Mouse (Mus musculus) hindbrain, embryonic 14.5 days (tissue): ENCODE results near the gene Magi2. TPM values are rescaled to one million over a fixed set of nuclear protein-coding genes. Genes with fewer than 3 reads are reported as not detected.
A peak's percentile ranks its signal among the peaks of the same experiment; 100 is the strongest.
"Not testable (repeated sequence)": the region's sequence is repeated elsewhere in the genome, so short reads cannot be mapped to it uniquely, and the experiment has no call there.

Experiments
- ATAC-seq: fragments of 200-750 bp; cut with Nextera tagmentation; 2 replicates; pipeline ENCODE4 v1.8.0; 2017; ENCODE audit warnings: moderate number of reproducible peaks, mild to moderate bottlenecking, moderate TSS enrichment, moderate library complexity; ENCODE audit not compliant: low FRiP score
- DNase-seq: peaks from one replicate; pipeline ENCODE4 v3.0.0-alpha.2; 2015; ENCODE audit warnings: low spot score
- H3K27ac ChIP-seq: fragments of 300-500 bp; sonication (generic); 2 replicates; pipeline ENCODE4 v1.5.1; 2014; ENCODE audit warnings: mild to moderate bottlenecking, moderate library complexity
- H3K27me3 ChIP-seq: fragments of 300-500 bp; sonication (generic); 2 replicates; pipeline ENCODE4 v1.6.1; 2014; ENCODE audit warnings: mild to moderate bottlenecking, low read length, mixed read lengths; ENCODE audit not compliant: control insufficient read depth, insufficient read depth
- H3K36me3 ChIP-seq: fragments of 300-500 bp; sonication (generic); replicated peaks from 2 replicates; pipeline ENCODE4 v1.6.1; 2014; ENCODE audit not compliant: control insufficient read depth, insufficient read depth
- H3K4me1 ChIP-seq: fragments of 300-500 bp; sonication (generic); replicated peaks from 2 replicates; pipeline ENCODE4 v1.6.1; 2014; ENCODE audit warnings: antibody characterized with exemption, low read length, mixed read lengths; ENCODE audit not compliant: control insufficient read depth, insufficient read depth
- H3K4me2 ChIP-seq: fragments of 300-500 bp; sonication (generic); replicated peaks from 2 replicates; pipeline ENCODE4 v1.6.1; 2014; ENCODE audit warnings: mild to moderate bottlenecking, moderate library complexity
- H3K4me3 ChIP-seq: fragments of 300-500 bp; sonication (generic); replicated peaks from 2 replicates; pipeline ENCODE4 v1.5.1; 2014; ENCODE audit warnings: mild to moderate bottlenecking, low read length
- H3K9ac ChIP-seq: fragments of 300-500 bp; sonication (generic); 2 replicates; pipeline ENCODE4 v1.6.1; 2014
- H3K9me3 ChIP-seq: fragments of 300-500 bp; sonication (generic); 2 replicates; pipeline ENCODE4 v1.6.1; 2016; ENCODE audit warnings: low read length; ENCODE audit not compliant: control insufficient read depth
- WGBS: fragments of 180-500 bp; shearing (Covaris S2); extraction: QIAGEN DNeasy Blood & Tissue Kit; methylation state at CpG from one replicate; pipeline ENCODE4 v1.1.7; 2014; 5-methylcytosine and 5-hydroxymethylcytosine counted together
- polyA plus RNA-seq: library from polyadenylated mRNA; unstranded; fragments of >200 nt; fragmentation: Nextera tagmentation; extraction: Ambion mirVana; gene quantifications from 2 replicates; pipeline ENCODE4 v1.2.1, GENCODE M21; 2014

Magi2 gene
- polyA plus RNA-seq, 1 experiment from 2014 or later, result 25.6 TPM

- Histone ChIP-seq H3K4me2 (no peak overlapping the region), H3K4me1 (no peaks in the 10 kb centered on the region), H3K9ac (no peak overlapping the region), H3K4me3 (no peak overlapping the region), H3K36me3 (no peaks in the 10 kb centered on the region), H3K27ac (no peak overlapping the region), H3K27me3 (no peaks in the 10 kb centered on the region), H3K9me3 (no peaks in the 10 kb centered on the region)
- DNase-seq (no peak), ATAC-seq (no peak)
- 86% methylated on average over 4 of the region's 4 CpGs for WGBS
Measured at GRCm38 (mm10) chr5:19400299-19400698, 173.5 kb downstream of the Magi2 start.

DNA sequence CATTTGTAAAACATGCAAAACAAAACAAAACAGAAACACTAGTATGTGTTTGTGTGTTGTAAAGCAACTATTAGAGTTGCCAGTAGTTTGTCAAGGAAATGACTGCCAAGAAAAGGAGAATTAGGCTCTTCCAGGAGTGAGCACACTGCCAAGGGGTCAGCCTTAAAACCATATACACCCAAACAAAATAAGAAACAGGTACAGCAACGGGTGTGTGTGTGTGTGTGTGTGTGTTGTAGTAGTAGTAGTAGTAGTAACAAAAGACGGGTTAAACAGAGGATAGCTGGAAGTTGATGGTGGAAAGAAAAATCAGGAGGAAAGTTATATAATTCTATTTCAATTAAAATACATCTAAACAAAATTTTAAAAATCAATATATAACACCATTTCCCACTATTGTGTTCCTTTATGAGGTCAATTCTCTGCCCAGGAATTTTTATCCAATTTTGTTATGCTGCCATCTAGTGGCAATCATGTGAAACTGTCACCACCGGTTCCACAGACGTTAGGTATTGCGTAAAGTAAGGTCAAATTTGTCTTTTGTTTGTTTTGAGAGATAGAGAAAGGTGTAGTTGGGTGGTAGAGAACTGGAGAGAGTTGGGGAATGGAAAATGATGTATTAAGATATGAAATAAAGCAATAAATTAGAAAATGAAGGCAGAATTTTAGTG lies 174.0 kb downstream of the Magi2 start:
- WGBS, result 44% methylated on average over 5 of the region's 5 CpGs
- no peak overlapping the region for H3K9ac ChIP-seq

DNA sequence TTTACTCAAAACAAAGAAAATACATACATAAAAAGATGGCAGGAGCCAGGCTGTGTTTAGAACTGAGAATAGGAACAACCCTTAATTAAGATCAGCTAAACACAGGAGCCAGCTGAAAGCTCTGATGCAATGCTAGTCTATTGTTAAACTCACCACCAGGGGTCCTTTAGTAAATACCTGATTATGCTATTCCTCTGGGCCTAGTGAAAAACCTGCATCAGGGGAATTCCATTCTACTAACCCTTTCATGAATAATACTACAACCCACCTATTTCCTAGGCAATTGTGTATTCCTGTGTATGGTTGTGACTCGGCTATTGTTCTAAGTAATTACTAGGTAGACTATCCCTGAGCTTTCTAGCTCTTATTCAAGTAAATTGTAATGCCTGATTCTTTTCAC lies 177.4 kb downstream of the Magi2 start:
- not testable (repeated sequence) for H3K4me1 ChIP-seq, H3K27ac ChIP-seq, H3K4me3 ChIP-seq, H3K4me2 ChIP-seq, DNase-seq, H3K36me3 ChIP-seq, ATAC-seq, H3K9me3 ChIP-seq, H3K27me3 ChIP-seq, H3K9ac ChIP-seq
- 83% methylated on average over 1 of the region's 1 CpGs for WGBS

More for the DNA sequence above, 174.0 kb downstream of the Magi2 start:
- Histone ChIP-seq H3K4me3 (no peak overlapping the region), H3K9me3 (no peaks in the 10 kb centered on the region), H3K36me3 (no peaks in the 10 kb centered on the region), H3K27ac (no peak overlapping the region), H3K4me1 (no peaks in the 10 kb centered on the region), H3K4me2 (no peak overlapping the region), H3K27me3 (no peaks in the 10 kb centered on the region)
- ATAC-seq (peak; percentile 80; the same call in 1 of the 2 replicates), DNase-seq (peak; percentile 75)

GRCm38 (mm10) chr5:19414556-19414955 lies 187.7 kb downstream of the Magi2 start:
- no peaks in the 10 kb centered on the region for H3K4me1 ChIP-seq
- H3K36me3 ChIP-seq, result no peaks in the 10 kb centered on the region
- H3K27ac ChIP-seq, result no peak overlapping the region
- H3K9me3 ChIP-seq, result no peaks in the 10 kb centered on the region
- WGBS, result 47% methylated on average over 4 of the region's 4 CpGs
- no peak overlapping the region for H3K9ac ChIP-seq
- no peaks in the 10 kb centered on the region for H3K27me3 ChIP-seq
- H3K4me3 ChIP-seq, result no peak overlapping the region
- no peak overlapping the region for H3K4me2 ChIP-seq
- no peak for DNase-seq
- no peak for ATAC-seq

GRCm38 (mm10) chr5:19429290-19429689 lies 202.5 kb downstream of the Magi2 start:
- Histone ChIP-seq H3K9me3 (no peaks in the 10 kb centered on the region), H3K9ac (no peak overlapping the region), H3K4me2 (no peak overlapping the region), H3K27me3 (no peaks in the 10 kb centered on the region), H3K4me3 (no peak overlapping the region), H3K27ac (no peak overlapping the region), H3K4me1 (no peaks in the 10 kb centered on the region), H3K36me3 (no peaks in the 10 kb centered on the region)
- DNase-seq (peak; percentile 74), ATAC-seq (no peak; the same call in 1 of the 2 replicates)
- 40% methylated on average over 2 of the region's 2 CpGs for WGBS

DNA sequence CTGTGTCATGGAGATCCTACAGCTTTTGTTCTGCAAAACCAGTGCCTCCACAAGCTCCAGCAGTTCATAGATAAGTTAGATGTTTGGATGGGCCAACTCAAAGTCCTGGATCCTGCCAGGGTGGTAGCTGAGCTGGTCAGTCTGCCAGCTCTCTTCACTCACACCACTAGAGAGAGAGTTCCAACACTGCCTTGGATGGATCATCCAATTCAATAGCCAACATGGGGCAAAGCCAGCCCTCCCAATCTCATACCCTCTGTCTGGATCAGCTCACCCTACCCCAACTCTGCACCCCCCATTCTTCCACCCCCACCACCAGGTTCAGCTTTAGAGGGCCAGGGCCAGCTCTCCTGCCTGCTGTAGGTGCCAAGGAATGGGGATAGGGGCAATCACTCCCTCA lies 235.7 kb downstream of the Magi2 start:
- Histone ChIP-seq H3K4me3 (no peak overlapping the region), H3K9me3 (no peaks in the 10 kb centered on the region), H3K4me2 (no peak overlapping the region), H3K27ac (no peak overlapping the region), H3K9ac (no peak overlapping the region), H3K4me1 (no peaks in the 10 kb centered on the region), H3K27me3 (no peaks in the 10 kb centered on the region), H3K36me3 (no peaks in the 10 kb centered on the region)
- ATAC-seq, result no peak
- no peak for DNase-seq

DNA sequence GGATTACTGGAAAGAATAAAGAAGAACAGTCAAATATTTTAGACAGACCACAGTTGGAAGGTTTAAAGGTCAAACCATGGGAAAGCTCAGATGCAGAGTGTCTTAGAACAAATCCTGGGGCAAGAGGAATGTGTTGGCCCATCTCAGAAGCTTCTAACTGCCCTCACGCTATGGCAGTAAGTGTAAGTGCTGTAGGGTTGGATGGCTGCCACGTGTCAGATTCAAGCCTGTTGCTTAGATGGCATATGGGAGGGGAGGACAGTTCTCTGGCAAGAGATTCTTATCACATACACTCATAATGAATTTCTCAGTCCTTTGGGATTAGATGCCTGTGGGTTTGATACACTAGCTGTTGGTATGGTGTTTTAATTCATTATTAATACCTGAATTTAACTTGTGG lies 238.5 kb downstream of the Magi2 start:
- no peak for DNase-seq
- no peak overlapping the region for H3K4me2 ChIP-seq
- H3K27ac ChIP-seq, result no peak overlapping the region
- H3K4me1 ChIP-seq, result no peaks in the 10 kb centered on the region
- H3K9ac ChIP-seq, result no peak overlapping the region
- no peaks in the 10 kb centered on the region for H3K36me3 ChIP-seq
- 54% methylated on average over 2 of the region's 2 CpGs for WGBS
- no peaks in the 10 kb centered on the region for H3K9me3 ChIP-seq
- no peaks in the 10 kb centered on the region for H3K27me3 ChIP-seq
- ATAC-seq, result no peak
- no peak overlapping the region for H3K4me3 ChIP-seq

DNA sequence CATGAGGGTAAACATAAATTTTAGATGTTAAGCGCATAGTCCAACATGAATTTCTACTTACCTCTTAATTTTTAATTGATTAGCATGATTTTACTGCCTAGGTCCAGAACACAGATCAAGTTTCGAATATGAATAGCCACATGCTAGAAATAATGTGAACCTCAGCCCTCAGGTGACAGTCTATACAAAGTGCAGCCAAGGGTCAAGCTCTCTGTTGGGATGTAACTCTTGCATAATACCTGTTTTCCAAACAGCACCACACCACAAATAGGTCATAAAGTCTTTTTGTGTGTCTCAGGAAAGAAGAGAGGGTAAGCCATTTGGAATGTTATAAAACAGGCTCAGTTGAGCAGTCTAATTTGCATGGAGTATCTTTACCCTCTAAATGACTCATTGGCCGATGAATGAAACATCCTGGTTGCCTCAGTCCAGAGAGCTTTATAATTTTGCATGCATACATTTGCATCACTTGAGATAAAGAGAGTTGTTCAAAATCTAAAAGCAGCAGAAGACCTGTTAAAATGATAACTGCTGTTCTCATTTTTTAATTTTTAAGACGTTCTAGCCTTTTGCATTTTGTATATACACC lies 246.1 kb downstream of the Magi2 start:
- H3K4me2 ChIP-seq, result no peak overlapping the region
- H3K9ac ChIP-seq, result no peak overlapping the region
- H3K4me3 ChIP-seq, result no peak overlapping the region
- ATAC-seq, result no peak
- H3K27me3 ChIP-seq, result no peaks in the 10 kb centered on the region
- no peak for DNase-seq
- no peaks in the 10 kb centered on the region for H3K4me1 ChIP-seq
- H3K36me3 ChIP-seq, result no peaks in the 10 kb centered on the region
- 86% methylated on average over 4 of the region's 4 CpGs for WGBS
- no peaks in the 10 kb centered on the region for H3K9me3 ChIP-seq
- H3K27ac ChIP-seq, result no peak overlapping the region

GRCm38 (mm10) chr5:19482981-19483380 lies 256.1 kb downstream of the Magi2 start:
- Histone ChIP-seq H3K4me2 (no peak overlapping the region), H3K9me3 (no peaks in the 10 kb centered on the region), H3K27ac (no peak overlapping the region), H3K27me3 (no peaks in the 10 kb centered on the region), H3K36me3 (no peaks in the 10 kb centered on the region), H3K4me3 (no peak overlapping the region), H3K9ac (no peak overlapping the region), H3K4me1 (no peaks in the 10 kb centered on the region)
- DNase-seq (no peak), ATAC-seq (no peak)
- WGBS, result 89% methylated on average over 3 of the region's 3 CpGs
